Mouse (Mus musculus): ENCODE measurements around the gene Degs1.
A peak's percentile ranks its signal among the peaks of the same experiment; 100 is the strongest.
"Not testable (repeated sequence)": the region's sequence is repeated elsewhere in the genome, so short reads cannot be mapped to it uniquely, and the experiment has no call there.

Degs1 gene

GRCm38 (mm10) chr1:182282091-182283075 is at the start of gene Degs1:
Degs1 (minus strand) TSS chr1:182282804.
- peak; percentile 94 for DNase-seq (ENCODE audit: low read depth)

GRCm38 (mm10) chr1:182325919-182326318 is 43.3 kb upstream of the Degs1 start:
- DNase-seq (ENCODE audit: low read depth), result no peak

- DNase-seq (ENCODE audit: low read depth), result no peak
These were observed 41.9 kb upstream of the Degs1 start for GRCm38 (mm10) chr1:182324552-182324951.

GRCm38 (mm10) chr1:182323139-182323538 is 40.5 kb upstream of the Degs1 start:
- no peak for DNase-seq (ENCODE audit: low read depth)

- DNase-seq (ENCODE audit: low read depth), result no peak
These were observed 31.6 kb upstream of the Degs1 start for GRCm38 (mm10) chr1:182314201-182314600.

- no peak for DNase-seq (ENCODE audit: low read depth)
These were observed 30.6 kb upstream of the Degs1 start for GRCm38 (mm10) chr1:182313181-182313580.

GRCm38 (mm10) chr1:182311376-182311775 is 28.8 kb upstream of the Degs1 start:
- peak; percentile 23 for DNase-seq (ENCODE audit: low read depth)

- DNase-seq (ENCODE audit: low read depth), result no peak
These were observed 27.7 kb upstream of the Degs1 start for GRCm38 (mm10) chr1:182310316-182310715.

- no peak for DNase-seq (ENCODE audit: low read depth)
These were observed 26.8 kb upstream of the Degs1 start for GRCm38 (mm10) chr1:182309403-182309802.

- DNase-seq (ENCODE audit: low read depth), result no peak
These were observed 20.3 kb upstream of the Degs1 start for GRCm38 (mm10) chr1:182302916-182303315.

- no peak for DNase-seq (ENCODE audit: low read depth)
These were observed 19.7 kb upstream of the Degs1 start for GRCm38 (mm10) chr1:182302176-182302870.

GRCm38 (mm10) chr1:182297821-182298220 is 15.2 kb upstream of the Degs1 start:
- no peak for DNase-seq (ENCODE audit: low read depth)

GRCm38 (mm10) chr1:182297246-182297645 is 14.6 kb upstream of the Degs1 start:
- DNase-seq (ENCODE audit: low read depth), result no peak

GRCm38 (mm10) chr1:182296816-182297215 is 14.2 kb upstream of the Degs1 start:
- DNase-seq (ENCODE audit: low read depth), result no peak

GRCm38 (mm10) chr1:182296141-182296540 is 13.5 kb upstream of the Degs1 start:
- no peak for DNase-seq (ENCODE audit: low read depth)

GRCm38 (mm10) chr1:182292291-182292690 is 9.7 kb upstream of the Degs1 start:
- DNase-seq (ENCODE audit: low read depth), result no peak

GRCm38 (mm10) chr1:182290741-182291140 is 8.1 kb upstream of the Degs1 start:
- DNase-seq (ENCODE audit: low read depth), result not testable (repeated sequence)

GRCm38 (mm10) chr1:182289781-182290180 is 7.2 kb upstream of the Degs1 start:
- DNase-seq (ENCODE audit: low read depth), result no peak

- DNase-seq (ENCODE audit: low read depth), result no peak
These were observed 6.0 kb upstream of the Degs1 start for GRCm38 (mm10) chr1:182288601-182289000.

- DNase-seq (ENCODE audit: low read depth), result no peak
These were observed 5.2 kb upstream of the Degs1 start for GRCm38 (mm10) chr1:182287781-182288180.

- DNase-seq (ENCODE audit: low read depth), result no peak
These were observed 2.2 kb upstream of the Degs1 start for GRCm38 (mm10) chr1:182284795-182285194.

- peak; percentile 52 for DNase-seq (ENCODE audit: low read depth)
These were observed 627 bp upstream of the Degs1 start for GRCm38 (mm10) chr1:182283231-182283630.

- peak; percentile 72 for DNase-seq (ENCODE audit: low read depth)
These were observed 1.3 kb downstream of the Degs1 start for GRCm38 (mm10) chr1:182281251-182281711.
